Mouse (Mus musculus): ENCODE data around the gene Syndig1. TPM values are rescaled to one million over a fixed set of nuclear protein-coding genes. Genes with fewer than 3 reads are reported as not detected.

The Syndig1 gene
- polyA plus RNA-seq (2016; fragmentation: Nextera tagmentation; extraction: Ambion mirVana): 14.8 and 15.0 TPM in 2 replicates

DNA sequence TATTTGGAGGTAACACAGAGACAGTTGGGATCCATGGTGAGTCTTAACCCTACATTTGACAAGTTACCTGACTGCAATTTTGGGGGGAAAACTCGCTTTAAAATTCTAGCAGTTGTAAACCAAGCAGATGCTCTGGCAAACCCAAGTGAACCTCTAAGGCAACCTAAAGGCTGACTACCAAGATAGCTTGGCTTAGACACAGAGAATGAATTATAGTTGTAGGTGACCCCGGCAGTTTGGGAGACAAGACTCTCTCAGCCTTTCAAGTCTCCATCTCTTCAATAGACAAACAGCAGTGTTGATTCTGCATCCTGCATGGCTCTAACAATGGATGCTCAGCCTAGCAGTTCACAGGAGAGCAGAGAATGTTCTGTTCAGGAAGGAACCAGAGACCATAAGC lies at the start of gene Syndig1:
TSS of gene Syndig1 (plus strand) at position 301 of the 400 bp plus-strand sequence.
- H3K27me3 ChIP-seq (replicated peaks): peaks cover 29% of the 10 kb centered on the region
- 74% methylated on average over 2 of the region's 2 CpGs for WGBS
- ATAC-seq (ENCODE audit: low FRiP score, low read depth): no peak

GRCm38 (mm10) chr2:149798613-149799012 lies 30.4 kb upstream of the Syndig1 start:
- no peak overlapping the region for H3K4me3 ChIP-seq
- H3K36me3 ChIP-seq: no peaks in the 10 kb centered on the region
- no peak overlapping the region for H3K27ac ChIP-seq
- H3K4me2 ChIP-seq (replicated peaks): no peak overlapping the region
- ATAC-seq (ENCODE audit: low FRiP score, low read depth): 0 out of 2 replicates have a peak, but pooled peaks have one; percentile 33
- H3K9ac ChIP-seq: no peak overlapping the region
- 5% methylated on average over 3 of the region's 3 CpGs for WGBS
- H3K9me3 ChIP-seq: no peaks in the 10 kb centered on the region
- no peaks in the 10 kb centered on the region for H3K27me3 ChIP-seq (replicated peaks)
- H3K4me1 ChIP-seq: no peaks in the 10 kb centered on the region

More for the DNA sequence above, at the start of gene Syndig1:
- Histone ChIP-seq H3K9ac (peak within 1 kb of the TSS; percentile 82; the same call in 1 of the 2 replicates), H3K9me3 (no peaks in the 10 kb centered on the region), H3K4me3 (peak within 1 kb of the TSS; percentile 57), H3K4me2 (replicated peaks) (peak within 1 kb of the TSS; percentile 89), H3K27ac (no peak within 1 kb of the TSS), H3K4me1 (peaks cover 20% of the 10 kb centered on the region), H3K36me3 (no peaks in the 10 kb centered on the region)

- no peak for ATAC-seq (ENCODE audit: low FRiP score, low read depth)
- Histone ChIP-seq H3K4me2 (replicated peaks) (no peak overlapping the region), H3K4me1 (no peaks in the 10 kb centered on the region), H3K9ac (no peak overlapping the region), H3K27me3 (replicated peaks) (no peaks in the 10 kb centered on the region), H3K27ac (no peak overlapping the region), H3K4me3 (no peak overlapping the region), H3K36me3 (no peaks in the 10 kb centered on the region), H3K9me3 (no peaks in the 10 kb centered on the region)
- 85% methylated on average over 3 of the region's 3 CpGs for WGBS
Observed at GRCm38 (mm10) chr2:149804599-149805140, 24.3 kb upstream of the Syndig1 start.

DNA sequence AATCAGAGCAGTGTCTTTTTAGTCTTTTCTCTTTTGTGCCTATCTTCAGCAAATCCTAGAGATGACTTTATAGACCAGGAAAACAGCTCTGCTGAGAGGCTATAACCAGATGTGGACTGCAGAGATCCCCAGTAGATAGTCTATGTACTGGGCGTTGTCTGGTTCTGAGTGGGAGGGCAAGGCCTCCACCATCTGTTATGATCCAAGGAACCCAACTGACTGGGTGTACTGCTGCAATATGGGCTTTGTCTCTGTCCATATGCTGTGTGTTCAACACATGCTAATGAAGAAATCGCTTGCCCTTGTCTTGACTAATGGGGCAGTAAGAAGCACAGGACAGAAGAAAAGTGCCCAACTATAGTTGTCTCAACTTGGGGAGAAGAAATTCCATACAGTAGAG lies 23.8 kb upstream of the Syndig1 start:
- ATAC-seq (ENCODE audit: low FRiP score, low read depth): no peak
- Histone ChIP-seq H3K9ac (no peak overlapping the region), H3K4me3 (no peak overlapping the region), H3K27me3 (replicated peaks) (no peaks in the 10 kb centered on the region), H3K4me1 (no peaks in the 10 kb centered on the region), H3K4me2 (replicated peaks) (no peak overlapping the region), H3K9me3 (no peaks in the 10 kb centered on the region), H3K36me3 (no peaks in the 10 kb centered on the region), H3K27ac (no peak overlapping the region)
- WGBS: 83% methylated on average over 2 of the region's 2 CpGs

DNA sequence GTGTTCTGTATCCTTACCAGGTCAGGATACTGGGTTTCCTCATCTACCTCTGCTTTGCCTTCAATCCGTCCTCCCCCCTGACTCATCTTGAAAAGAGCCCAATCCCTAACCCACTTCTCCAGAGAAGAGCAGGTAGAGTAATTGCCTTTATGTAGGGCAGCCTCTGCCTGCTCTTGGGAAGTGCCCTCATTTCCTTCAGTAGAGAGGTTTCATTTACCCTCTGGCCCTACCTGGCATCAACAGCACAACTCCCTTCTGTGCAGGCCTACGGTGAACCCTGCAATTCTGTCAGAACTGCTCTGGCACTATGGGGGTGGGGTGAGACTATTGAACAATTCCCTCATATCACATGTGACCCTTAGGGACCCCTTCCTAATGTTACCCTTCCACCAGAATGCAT lies 16.1 kb upstream of the Syndig1 start:
- WGBS: 81% methylated on average over 2 of the region's 2 CpGs
- no peak for ATAC-seq (ENCODE audit: low FRiP score, low read depth)
- Histone ChIP-seq H3K36me3 (no peaks in the 10 kb centered on the region), H3K4me3 (no peak overlapping the region), H3K4me2 (replicated peaks) (no peak overlapping the region), H3K4me1 (no peaks in the 10 kb centered on the region), H3K9ac (no peak overlapping the region), H3K9me3 (no peaks in the 10 kb centered on the region), H3K27ac (no peak overlapping the region), H3K27me3 (replicated peaks) (no peaks in the 10 kb centered on the region)

DNA sequence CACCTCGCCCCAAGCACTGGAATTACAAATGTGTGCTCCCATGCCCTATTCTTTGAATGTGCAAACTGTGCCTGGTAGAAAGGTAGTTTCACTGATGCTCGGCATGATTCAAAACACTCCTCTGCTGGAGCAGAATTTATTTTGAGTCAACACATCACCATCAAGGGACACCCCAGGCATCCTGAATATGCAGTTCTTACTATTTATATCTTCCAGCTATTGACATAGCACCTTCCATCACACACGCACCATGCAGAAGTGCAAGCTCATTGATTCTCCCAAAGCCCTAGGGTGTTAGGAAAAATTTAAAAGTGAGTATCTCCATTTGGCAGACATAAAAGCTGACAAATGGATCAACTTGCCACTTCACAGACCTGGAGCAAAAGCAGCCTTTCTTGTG lies 10.6 kb upstream of the Syndig1 start:
- H3K27me3 ChIP-seq (replicated peaks): no peaks in the 10 kb centered on the region
- no peak overlapping the region for H3K9ac ChIP-seq
- no peak overlapping the region for H3K27ac ChIP-seq
- H3K4me1 ChIP-seq: no peaks in the 10 kb centered on the region
- ATAC-seq (ENCODE audit: low FRiP score, low read depth): no peak
- H3K36me3 ChIP-seq: no peaks in the 10 kb centered on the region
- no peak overlapping the region for H3K4me3 ChIP-seq
- H3K9me3 ChIP-seq: no peaks in the 10 kb centered on the region
- 84% methylated on average over 3 of the region's 3 CpGs for WGBS
- H3K4me2 ChIP-seq (replicated peaks): no peak overlapping the region

- no peak overlapping the region for H3K4me2 ChIP-seq (replicated peaks)
- no peaks in the 10 kb centered on the region for H3K4me1 ChIP-seq
- no peak overlapping the region for H3K4me3 ChIP-seq
- WGBS: 86% methylated on average over 3 of the region's 3 CpGs
- no peaks in the 10 kb centered on the region for H3K9me3 ChIP-seq
- no peaks in the 10 kb centered on the region for H3K36me3 ChIP-seq
- no peak for ATAC-seq (ENCODE audit: low FRiP score, low read depth)
- no peak overlapping the region for H3K9ac ChIP-seq
- no peaks in the 10 kb centered on the region for H3K27me3 ChIP-seq (replicated peaks)
- no peak overlapping the region for H3K27ac ChIP-seq
Observed at GRCm38 (mm10) chr2:149819751-149820150, 9.3 kb upstream of the Syndig1 start.

DNA sequence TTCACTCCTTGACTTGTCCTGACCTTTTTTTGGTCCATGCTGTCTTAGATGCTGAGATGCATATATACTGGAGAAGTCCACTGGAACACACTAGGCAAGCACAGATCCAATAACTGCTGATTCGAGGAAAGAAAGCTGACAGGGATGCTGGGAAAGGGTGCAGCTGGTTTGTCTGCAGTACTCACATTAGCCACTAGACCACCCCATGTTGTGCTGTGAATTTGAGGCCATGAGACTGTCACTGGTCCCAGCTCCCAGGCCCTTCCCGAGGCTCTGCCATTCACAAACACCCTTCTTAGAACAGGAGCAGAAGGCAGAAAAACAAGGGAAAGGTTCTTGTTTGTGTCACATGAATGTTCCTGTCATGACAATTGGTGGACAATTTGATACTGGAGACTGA lies 8.8 kb upstream of the Syndig1 start:
- ATAC-seq (ENCODE audit: low FRiP score, low read depth): no peak
- WGBS: 35% methylated on average over 2 of the region's 2 CpGs

DNA sequence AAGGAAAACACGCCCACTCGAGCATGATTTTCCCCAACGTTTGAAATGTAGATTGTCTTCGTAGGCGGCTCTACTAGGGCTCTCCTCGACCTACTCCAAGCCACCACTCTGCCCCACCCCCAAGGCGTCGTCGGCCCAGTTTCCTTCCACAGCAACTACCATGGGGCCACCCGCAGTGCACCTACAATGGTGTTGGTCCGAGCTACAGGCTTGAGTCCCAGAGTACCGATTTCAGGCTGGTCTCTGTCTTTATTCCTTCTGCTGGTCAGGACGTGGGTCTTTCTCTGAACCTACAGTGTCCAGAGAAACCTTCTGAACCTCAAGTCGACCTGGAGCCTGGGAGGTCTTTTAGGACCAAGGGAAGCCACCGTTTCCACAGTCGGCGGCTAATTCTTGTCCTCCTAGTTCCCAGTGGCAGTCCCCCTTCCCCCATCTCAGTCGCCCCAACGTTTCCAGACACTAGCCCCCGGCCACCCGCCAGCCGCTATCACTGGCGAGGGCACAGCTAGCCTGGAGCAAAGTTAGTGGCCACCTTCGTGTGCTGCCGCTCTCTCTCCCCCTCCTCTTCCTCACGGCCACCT lies 1.0 kb downstream of the Syndig1 start:
- ATAC-seq (ENCODE audit: low FRiP score, low read depth): peak; percentile 45
- peaks cover 29% of the 10 kb centered on the region for H3K27me3 ChIP-seq (replicated peaks)
- peak overlapping the region; percentile 89 for H3K4me2 ChIP-seq (replicated peaks)
- H3K9ac ChIP-seq: peak overlapping the region; percentile 82
- WGBS: 2% methylated on average over 26 of the region's 26 CpGs
- no peaks in the 10 kb centered on the region for H3K9me3 ChIP-seq
- H3K36me3 ChIP-seq: no peaks in the 10 kb centered on the region
- H3K27ac ChIP-seq: no peak overlapping the region
- H3K4me1 ChIP-seq: peaks cover 20% of the 10 kb centered on the region
- peak overlapping the region; percentile 57 for H3K4me3 ChIP-seq

More for the DNA sequence above, 8.8 kb upstream of the Syndig1 start:
- Histone ChIP-seq H3K27me3 (replicated peaks) (no peaks in the 10 kb centered on the region), H3K4me2 (replicated peaks) (no peak overlapping the region), H3K27ac (no peak overlapping the region), H3K4me3 (no peak overlapping the region), H3K9ac (no peak overlapping the region), H3K9me3 (no peaks in the 10 kb centered on the region), H3K36me3 (no peaks in the 10 kb centered on the region), H3K4me1 (no peaks in the 10 kb centered on the region)

GRCm38 (mm10) chr2:149830536-149831458 lies 1.8 kb downstream of the Syndig1 start, which contains the start of gene C530025M09Rik:
Gene C530025M09Rik (minus strand): TSS chr2:149831213.
- Histone ChIP-seq H3K27me3 (replicated peaks) (peaks cover 29% of the 10 kb centered on the region), H3K4me3 (peak within 1 kb of the TSS; percentile 57), H3K9ac (peak within 1 kb of the TSS; percentile 82), H3K4me2 (replicated peaks) (peak within 1 kb of the TSS; percentile 89), H3K4me1 (peaks cover 20% of the 10 kb centered on the region), H3K27ac (no peak within 1 kb of the TSS), H3K36me3 (no peaks in the 10 kb centered on the region), H3K9me3 (no peaks in the 10 kb centered on the region)
- peak; percentile 91 for ATAC-seq (ENCODE audit: low FRiP score, low read depth)
- WGBS: under 1% methylated on average over 72 of the region's 82 CpGs

DNA sequence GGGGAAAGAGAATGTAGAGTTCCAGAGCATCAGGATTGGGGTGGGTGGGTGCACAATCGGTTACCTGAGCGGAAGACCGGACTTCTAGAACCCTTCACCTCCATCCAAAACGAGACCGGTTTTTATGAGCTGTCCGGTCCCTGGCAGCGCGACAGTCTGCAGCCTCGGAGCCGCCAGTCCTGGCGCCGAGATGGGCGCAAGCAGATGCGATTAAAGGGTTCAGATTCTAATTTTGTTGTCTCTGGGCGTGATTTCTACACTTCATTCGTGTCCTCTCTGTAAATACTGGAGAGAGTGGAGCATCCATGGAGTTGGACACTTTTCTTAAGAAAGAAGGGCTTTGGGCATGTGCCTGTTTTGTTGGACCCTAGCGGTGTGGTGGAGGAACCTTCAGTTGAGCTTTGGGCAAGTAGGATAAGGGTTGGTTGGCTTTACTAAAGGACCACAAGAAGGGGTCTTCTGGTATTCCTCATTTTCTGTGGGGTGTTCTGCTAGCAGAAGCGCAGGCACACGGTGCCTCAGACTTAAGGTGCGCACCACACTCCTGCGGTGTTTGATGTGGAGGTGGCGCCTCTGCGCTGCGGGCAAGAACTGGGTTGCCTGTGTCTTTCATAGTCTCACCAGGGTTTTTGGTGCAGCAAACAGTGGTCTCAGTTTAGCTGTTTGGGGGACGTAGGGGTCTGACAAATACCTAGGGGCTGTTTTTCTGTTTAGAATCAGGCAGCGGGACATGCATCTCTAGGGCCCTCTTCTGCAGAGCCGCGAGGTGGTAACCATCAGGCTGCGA lies 2.6 kb downstream of the Syndig1 start:
- H3K9ac ChIP-seq: peak overlapping the region; percentile 82
- no peak overlapping the region for H3K27ac ChIP-seq
- WGBS: under 1% methylated on average over 29 of the region's 29 CpGs
- peaks cover 29% of the 10 kb centered on the region for H3K27me3 ChIP-seq (replicated peaks)
- H3K4me1 ChIP-seq: peaks cover 20% of the 10 kb centered on the region
- peak overlapping the region; percentile 57 for H3K4me3 ChIP-seq
- ATAC-seq (ENCODE audit: low FRiP score, low read depth): peak; percentile 14; the same call in 1 of the 2 replicates
- H3K9me3 ChIP-seq: no peaks in the 10 kb centered on the region
- H3K36me3 ChIP-seq: no peaks in the 10 kb centered on the region
- H3K4me2 ChIP-seq (replicated peaks): peak overlapping the region; percentile 89
